Comparison of ENCODE assay signal across 17 mouse cellular contexts in genomic region chr12:81131114-81131513, GRCm38 (mm10).
DNase-seq lines count a peak whose midpoint lies in the region; ATAC-seq and TF ChIP-seq lines count a peak whose summit lies in the region.
"Had no signal": no experiment of that assay in that cellular context is flagged by ENCODE, and none has a peak within 500 bp of the region (broad histone marks: within the 10 kb centered on the region; RNA-seq: fewer than 3 reads in every experiment).

No protein-coding gene starts in this region.

- no peak for TF ChIP-seq EP300 in heart, adult 2 months (IDR thresholded peaks at IDR 0.05; ENCODE audit: insufficient read depth, low read depth, low read length)
- no peak for TF ChIP-seq EP300 in stomach, postnatal 0 days (optimal IDR thresholded peaks at IDR 0.05)

- H3K27ac ChIP-seq in heart, adult 2 months: no peak overlapping the region
- no peak overlapping the region for H3K27ac ChIP-seq in midbrain, embryonic 10.5 days (replicated peaks)
- H3K27ac ChIP-seq in midbrain, postnatal 0 days (ENCODE audit: low read depth, low read length): no peak overlapping the region
- 0 out of 2 replicates have a peak overlapping the region, but pooled peaks have one; percentile 8 for H3K27ac ChIP-seq in stomach, postnatal 0 days (replicated peaks)
- H3K27ac ChIP-seq in forebrain, embryonic 16.5 days (ENCODE audit: low read length): no peak overlapping the region
- H3K27ac ChIP-seq: embryonic facial prominence, embryonic 13.5 days; embryonic facial prominence, embryonic 15.5 days; forebrain, embryonic 10.5 days; forebrain, embryonic 12.5 days had no signal

- DNase-seq in heart, adult 2 months: no peak
- DNase-seq in heart, postnatal 4 days: no peak
- peak; percentile 6 for DNase-seq in midbrain, embryonic 10.5 days (ENCODE audit: low spot score)
- no peak for DNase-seq in midbrain, postnatal 0 days (ENCODE audit: low spot score)
- DNase-seq in stomach, postnatal 0 days (ENCODE audit: low spot score): no peak
- DNase-seq: adrenal gland, adult 2 months; adrenal gland, postnatal 10 days; adrenal gland, postnatal 25 days; cerebellum, postnatal 14 days; embryo, embryonic 11 days had no signal

- TF ChIP-seq POLR2A in heart, adult 2 months (IDR thresholded peaks at IDR 0.05; ENCODE audit: insufficient read depth, low read depth, low read length): no peak

- no peaks in the 10 kb centered on the region for H3K27me3 ChIP-seq in heart, adult 2 months (ENCODE audit: control insufficient read depth, insufficient read depth, low read length)
- H3K27me3 ChIP-seq in midbrain, embryonic 10.5 days (ENCODE audit: low read depth, poor library complexity, severe bottlenecking): no peaks in the 10 kb centered on the region
- H3K27me3 ChIP-seq in midbrain, postnatal 0 days (ENCODE audit: insufficient read depth, low read length): no peaks in the 10 kb centered on the region
- no peaks in the 10 kb centered on the region for H3K27me3 ChIP-seq in stomach, postnatal 0 days (ENCODE audit: control insufficient read depth, insufficient read depth, low read length)
- H3K27me3 ChIP-seq in forebrain, embryonic 16.5 days (replicated peaks; ENCODE audit: control insufficient read depth, insufficient read depth, low read length): no peaks in the 10 kb centered on the region
- H3K27me3 ChIP-seq: embryonic facial prominence, embryonic 13.5 days; embryonic facial prominence, embryonic 15.5 days; forebrain, embryonic 12.5 days had no signal

- no peaks in the 10 kb centered on the region for H3K79me2 ChIP-seq in heart, adult 2 months (replicated peaks; ENCODE audit: control insufficient read depth, insufficient read depth, low read length)

- intact Hi-C loops in heart, adult 2 months (cut with DNase I): no loop called here

- TF ChIP-seq CTCF in heart, adult 2 months (IDR thresholded peaks at IDR 0.05): peak; percentile 6; the same call in 1 of the 2 replicates
- TF ChIP-seq CTCF in midbrain, postnatal 0 days (IDR thresholded peaks at IDR 0.05): no peak
- no peak for TF ChIP-seq CTCF in stomach, postnatal 0 days (IDR thresholded peaks at IDR 0.05; ENCODE audit: low read depth)

- no peaks in the 10 kb centered on the region for H3K4me1 ChIP-seq in heart, adult 2 months (ENCODE audit: control insufficient read depth, insufficient read depth, low read length)
- H3K4me1 ChIP-seq in midbrain, embryonic 10.5 days: peaks cover 18% of the 10 kb centered on the region
- peaks cover 8% of the 10 kb centered on the region; the same call in 1 of the 2 replicates for H3K4me1 ChIP-seq in midbrain, postnatal 0 days (ENCODE audit: insufficient read depth, low read length)
- no peaks in the 10 kb centered on the region for H3K4me1 ChIP-seq in stomach, postnatal 0 days (replicated peaks; ENCODE audit: control insufficient read depth, insufficient read depth)
- no peaks in the 10 kb centered on the region for H3K4me1 ChIP-seq in forebrain, embryonic 16.5 days (replicated peaks; ENCODE audit: control insufficient read depth, insufficient read depth, low read length)
- H3K4me1 ChIP-seq: embryonic facial prominence, embryonic 13.5 days; embryonic facial prominence, embryonic 15.5 days; forebrain, embryonic 12.5 days had no signal

- ATAC-seq in midbrain, postnatal 0 days (ENCODE audit: low FRiP score): no peak
- no peak for ATAC-seq in stomach, postnatal 0 days (ENCODE audit: low FRiP score, low TSS enrichment)
- no peak for ATAC-seq in forebrain, embryonic 16.5 days
- ATAC-seq: forebrain, embryonic 14.5 days had no signal

- no peaks in the 10 kb centered on the region for H3K9me3 ChIP-seq in midbrain, embryonic 10.5 days (replicated peaks)
- H3K9me3 ChIP-seq in midbrain, postnatal 0 days (ENCODE audit: low read length): no peaks in the 10 kb centered on the region
- H3K9me3 ChIP-seq in stomach, postnatal 0 days (ENCODE audit: control insufficient read depth, low read length): no peaks in the 10 kb centered on the region
- no peaks in the 10 kb centered on the region for H3K9me3 ChIP-seq in forebrain, embryonic 16.5 days (ENCODE audit: control insufficient read depth, low read length)
- H3K9me3 ChIP-seq: embryonic facial prominence, embryonic 13.5 days; embryonic facial prominence, embryonic 15.5 days; forebrain, embryonic 10.5 days; forebrain, embryonic 12.5 days had no signal

- H3K4me2 ChIP-seq in midbrain, postnatal 0 days (ENCODE audit: low read depth, low read length, poor library complexity, severe bottlenecking): no peak overlapping the region
- no peak overlapping the region for H3K4me2 ChIP-seq in stomach, postnatal 0 days (replicated peaks; ENCODE audit: low read depth)
- no peak overlapping the region for H3K4me2 ChIP-seq in forebrain, embryonic 16.5 days (ENCODE audit: low read length)
- H3K4me2 ChIP-seq: embryonic facial prominence, embryonic 13.5 days; embryonic facial prominence, embryonic 15.5 days; forebrain, embryonic 12.5 days had no signal

- 33% methylated on average over 4 of the region's 4 CpGs for WGBS in heart, adult 2 months
- 79% methylated on average over 4 of the region's 4 CpGs for whole genome bisulfite sequencing in midbrain, embryonic 10.5 days
- WGBS in midbrain, postnatal 0 days: 84% methylated on average over 4 of the region's 4 CpGs
- 44% methylated on average over 4 of the region's 4 CpGs for WGBS in stomach, postnatal 0 days
- WGBS in forebrain, embryonic 16.5 days: 77% methylated on average over 4 of the region's 4 CpGs

- H3K36me3 ChIP-seq in heart, adult 2 months (ENCODE audit: control insufficient read depth, insufficient read depth, low read length): no peaks in the 10 kb centered on the region
- peaks cover 4% of the 10 kb centered on the region; the same call in 1 of the 2 replicates for H3K36me3 ChIP-seq in midbrain, embryonic 10.5 days
- no peaks in the 10 kb centered on the region for H3K36me3 ChIP-seq in midbrain, postnatal 0 days (ENCODE audit: insufficient read depth, low read length)
- H3K36me3 ChIP-seq in stomach, postnatal 0 days (ENCODE audit: control insufficient read depth, insufficient read depth, low read length): no peaks in the 10 kb centered on the region
- no peaks in the 10 kb centered on the region for H3K36me3 ChIP-seq in forebrain, embryonic 16.5 days (ENCODE audit: control insufficient read depth, insufficient read depth)
- H3K36me3 ChIP-seq: embryonic facial prominence, embryonic 13.5 days; embryonic facial prominence, embryonic 15.5 days; forebrain, embryonic 10.5 days; forebrain, embryonic 12.5 days had no signal

- no peak overlapping the region for H3K4me3 ChIP-seq in heart, adult 2 months
- no peak overlapping the region for H3K4me3 ChIP-seq in midbrain, embryonic 10.5 days
- no peak overlapping the region for H3K4me3 ChIP-seq in midbrain, postnatal 0 days (ENCODE audit: low read depth, low read length)
- no peak overlapping the region for H3K4me3 ChIP-seq in stomach, postnatal 0 days (ENCODE audit: low read depth, low read length)
- H3K4me3 ChIP-seq in forebrain, embryonic 16.5 days (replicated peaks; ENCODE audit: low read length): no peak overlapping the region
- H3K4me3 ChIP-seq: embryonic facial prominence, embryonic 13.5 days; embryonic facial prominence, embryonic 15.5 days; erythroblast, embryonic 14.5 days; forebrain, embryonic 10.5 days; forebrain, embryonic 12.5 days had no signal

- no peak overlapping the region for H3K9ac ChIP-seq in heart, adult 2 months (ENCODE audit: low read depth, low read length)
- H3K9ac ChIP-seq in midbrain, postnatal 0 days (replicated peaks; ENCODE audit: low read length, poor library complexity, severe bottlenecking): no peak overlapping the region
- no peak overlapping the region for H3K9ac ChIP-seq in stomach, postnatal 0 days (ENCODE audit: low read length)
- no peak overlapping the region for H3K9ac ChIP-seq in forebrain, embryonic 16.5 days (replicated peaks; ENCODE audit: low read depth, low read length)
- H3K9ac ChIP-seq: embryonic facial prominence, embryonic 13.5 days; embryonic facial prominence, embryonic 15.5 days; forebrain, embryonic 12.5 days had no signal
